Mouse (Mus musculus) cerebellum, postnatal 36 days (tissue): ENCODE measurements at regions not wholly inside any gene's neighbourhood (a gene's known extent, or its start where the extent isn't known, plus 50 kb on each side); places are given as distances from the start of the nearest gene placed in this dataset.
A peak's percentile ranks its signal among the peaks of the same experiment; 100 is the strongest.
"Not testable (repeated sequence)": the region's sequence is repeated elsewhere in the genome, so short reads cannot be mapped to it uniquely, and the experiment has no call there.

Experiments used
- DNase-seq, 2 experiments: peaks; one replicate each; pipeline ENCODE4 v3.0.0; 2021 to 2022; ENCODE audit warnings: mixed read lengths in 2 of 2

GRCm38 (mm10) chr10:6598586-6598985, 159.7 kb upstream of the Oprm1 start:
- DNase-seq = not testable (repeated sequence)

- no peak for DNase-seq
Observed at GRCm38 (mm10) chr10:6647576-6647975, 110.7 kb upstream of the Oprm1 start.

GRCm38 (mm10) chr10:6685308-6686080, 72.8 kb upstream of the Oprm1 start:
- DNase-seq = peak; percentile 12 to 13

- DNase-seq = no peak
Observed at GRCm38 (mm10) chr10:6686081-6686474, 72.2 kb upstream of the Oprm1 start.
